ENCODE assay signal across 15 mouse cellular contexts in genomic region chr11:79773755-79774154, GRCm38 (mm10).
"Had no signal": no experiment of that assay in that cellular context is flagged by ENCODE, and none has a peak within 500 bp of the region (broad histone marks: within the 10 kb centered on the region; RNA-seq: fewer than 3 reads in every experiment).

No protein-coding gene starts in this region.

- H3K36me3 ChIP-seq: limb, embryonic 12.5 days; limb, embryonic 15.5 days; liver, embryonic 12.5 days; liver, embryonic 15.5 days; lung, embryonic 15.5 days; midbrain, embryonic 13.5 days had no signal

- H3K4me3 ChIP-seq: limb, embryonic 12.5 days; limb, embryonic 15.5 days; liver, embryonic 12.5 days; liver, embryonic 15.5 days; lung, embryonic 15.5 days; midbrain, embryonic 13.5 days had no signal

- H3K27me3 ChIP-seq: limb, embryonic 12.5 days; limb, embryonic 15.5 days; liver, embryonic 12.5 days; liver, embryonic 15.5 days; lung, embryonic 15.5 days had no signal

- H3K9me3 ChIP-seq: limb, embryonic 12.5 days; limb, embryonic 15.5 days; liver, embryonic 12.5 days; liver, embryonic 15.5 days; lung, embryonic 15.5 days; midbrain, embryonic 13.5 days had no signal

- H3K9ac ChIP-seq: limb, embryonic 12.5 days; limb, embryonic 15.5 days; liver, embryonic 12.5 days; liver, embryonic 15.5 days; lung, embryonic 15.5 days; midbrain, embryonic 13.5 days had no signal

- H3K4me2 ChIP-seq: limb, embryonic 12.5 days; limb, embryonic 15.5 days; liver, embryonic 12.5 days; liver, embryonic 15.5 days; lung, embryonic 15.5 days; midbrain, embryonic 13.5 days had no signal

- DNase-seq: kidney, adult 9 months; kidney, postnatal 14 days; kidney, postnatal 4 days; left cerebral cortex, postnatal 4 days; lung, adult 18-20 months; lung, postnatal 14 days; thymus, adult 18-20 months; thymus, postnatal 36 days had no signal

- ATAC-seq: liver, embryonic 12.5 days; midbrain, embryonic 13.5 days had no signal

- H3K27ac ChIP-seq: limb, embryonic 12.5 days; limb, embryonic 15.5 days; liver, embryonic 12.5 days; liver, embryonic 15.5 days; lung, embryonic 15.5 days; macrophage; midbrain, embryonic 13.5 days had no signal
